Mouse (Mus musculus) CD4-positive, CD25-positive, alpha-beta regulatory T cell (primary cell): ENCODE results near the gene Klrg2. TPM values are rescaled to one million over a fixed set of nuclear protein-coding genes. Genes with fewer than 3 reads are reported as not detected.

Source experiments
- polyA plus RNA-seq: library from polyadenylated mRNA; unstranded; fragments of 100-300 nt; shearing (Covaris generic); gene quantifications from one replicate; pipeline ENCODE4 v1.2.1, GENCODE M21; 2017

Gene Klrg2
- not detected for polyA plus RNA-seq

GRCm38 (mm10) chr6:38636852-38637618, at the start of gene Klrg2:
Gene Klrg2 (minus strand): TSS chr6:38637242.

GRCm38 (mm10) chr6:38662714-38663615, 25.9 kb upstream of the Klrg2 start, which contains the start of gene Clec2l:
Gene Clec2l (plus strand): TSS chr6:38663069.

Other genes with a start within 250 kb of the Klrg2 start
- gene Ubn2, start 203.3 kb downstream of the Klrg2 start, polyA plus RNA-seq, result 28.2 TPM
- gene Fmc1, start 103.7 kb downstream of the Klrg2 start, polyA plus RNA-seq, result 50.6 TPM
- 60.4 TPM for gene Luc7l2, start 85.9 kb downstream of the Klrg2 start, polyA plus RNA-seq
- not detected for gene Clec2l, start 25.8 kb upstream of the Klrg2 start, polyA plus RNA-seq
- gene Tbxas1, start 238.2 kb upstream of the Klrg2 start, polyA plus RNA-seq, result 0.45 TPM
- gene Hipk2, start 238.9 kb upstream of the Klrg2 start, polyA plus RNA-seq, result 46.4 TPM